Mouse (Mus musculus) lung, postnatal 0 days (tissue): Measurements from ENCODE around the gene Anapc15.

ENCODE experiments used
- CTCF ChIP-seq: IDR thresholded peaks from 2 replicates; pipeline ENCODE4 v1.5.1; 2016; ENCODE audit warnings: antibody characterized with exemption, mild to moderate bottlenecking
- EP300 ChIP-seq: IDR thresholded peaks from 2 replicates; pipeline ENCODE4 v1.6.1; 2016; ENCODE audit warnings: antibody characterized with exemption, mild to moderate bottlenecking, control low read depth

DNA sequence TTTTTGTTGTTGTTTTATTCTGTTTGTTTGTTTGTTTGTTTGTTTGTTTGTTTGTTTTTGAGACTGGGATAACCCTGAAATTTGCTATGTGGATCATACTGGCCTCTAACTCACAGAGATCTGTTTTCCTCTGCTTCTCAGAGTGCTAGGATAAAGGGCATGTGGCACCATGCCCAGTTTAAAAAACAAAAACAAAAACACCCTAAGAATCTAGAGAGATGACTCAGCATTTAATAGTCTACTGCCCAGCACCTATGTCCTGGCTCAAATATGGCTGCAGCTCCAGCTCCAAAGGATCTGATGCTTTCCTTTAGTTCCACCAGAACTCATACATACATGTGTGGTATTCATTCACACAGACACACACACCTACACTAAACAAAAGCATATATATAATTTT lies 2.5 kb upstream of the Anapc15 start:
- TF ChIP-seq CTCF (no peak), EP300 (no peak)
